Mouse (Mus musculus): ENCODE data around the gene Pxt1. TPM values are rescaled to one million over a fixed set of nuclear protein-coding genes. Genes with fewer than 3 reads are reported as not detected.

Pxt1 gene
- total and polyA plus RNA-seq, 2 experiments from 2014 or later, result not detected

DNA sequence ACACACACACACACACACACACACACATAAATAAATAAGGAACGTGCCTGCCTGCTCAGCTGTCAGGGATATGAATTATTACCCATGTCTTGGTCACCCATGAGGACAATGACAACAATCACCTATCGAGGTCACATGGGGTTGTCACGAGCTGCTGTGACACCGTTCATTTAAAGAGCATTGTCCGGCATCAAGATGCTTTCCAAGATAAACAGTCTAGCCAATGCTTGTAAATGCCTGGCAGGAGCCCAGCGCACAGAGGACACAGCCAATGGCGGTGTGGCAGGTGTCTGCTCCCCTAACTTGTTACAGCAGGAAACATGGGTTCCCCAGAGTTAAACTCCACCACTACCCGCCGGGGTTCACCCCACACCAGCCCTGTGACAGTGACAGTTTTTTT is 15.6 kb downstream of the Pxt1 start:
- Histone ChIP-seq H3K36me3 (replicated peaks; ENCODE audit: control insufficient read depth, insufficient read depth, low read length) (no peaks in the 10 kb centered on the region), H3K27me3 (ENCODE audit: control insufficient read depth, insufficient read depth, low read length) (no peaks in the 10 kb centered on the region), H3K9ac (replicated peaks; ENCODE audit: low read depth, low read length) (no peak overlapping the region), H3K4me1 (ENCODE audit: control insufficient read depth, insufficient read depth) (peaks cover 7% of the 10 kb centered on the region; the same call in 1 of the 2 replicates), H3K4me2 (ENCODE audit: low read depth, low read length) (no peak overlapping the region), H3K4me3 (ENCODE audit: low read depth, low read length) (no peak overlapping the region), H3K27ac (ENCODE audit: low read depth) (no peak overlapping the region), H3K9me3 (replicated peaks; ENCODE audit: control insufficient read depth, low read length) (no peaks in the 10 kb centered on the region)
- 65% methylated on average over 9 of the region's 9 CpGs for WGBS
- ATAC-seq (ENCODE audit: insufficient read depth, low read depth) (no peak), DNase-seq (ENCODE audit: low spot score) (no peak)
- no peak for TF ChIP-seq EP300 (IDR thresholded peaks at IDR 0.05; ENCODE audit: low read depth)
- TF ChIP-seq CTCF (IDR thresholded peaks at IDR 0.05; ENCODE audit: low read depth), result no peak

DNA sequence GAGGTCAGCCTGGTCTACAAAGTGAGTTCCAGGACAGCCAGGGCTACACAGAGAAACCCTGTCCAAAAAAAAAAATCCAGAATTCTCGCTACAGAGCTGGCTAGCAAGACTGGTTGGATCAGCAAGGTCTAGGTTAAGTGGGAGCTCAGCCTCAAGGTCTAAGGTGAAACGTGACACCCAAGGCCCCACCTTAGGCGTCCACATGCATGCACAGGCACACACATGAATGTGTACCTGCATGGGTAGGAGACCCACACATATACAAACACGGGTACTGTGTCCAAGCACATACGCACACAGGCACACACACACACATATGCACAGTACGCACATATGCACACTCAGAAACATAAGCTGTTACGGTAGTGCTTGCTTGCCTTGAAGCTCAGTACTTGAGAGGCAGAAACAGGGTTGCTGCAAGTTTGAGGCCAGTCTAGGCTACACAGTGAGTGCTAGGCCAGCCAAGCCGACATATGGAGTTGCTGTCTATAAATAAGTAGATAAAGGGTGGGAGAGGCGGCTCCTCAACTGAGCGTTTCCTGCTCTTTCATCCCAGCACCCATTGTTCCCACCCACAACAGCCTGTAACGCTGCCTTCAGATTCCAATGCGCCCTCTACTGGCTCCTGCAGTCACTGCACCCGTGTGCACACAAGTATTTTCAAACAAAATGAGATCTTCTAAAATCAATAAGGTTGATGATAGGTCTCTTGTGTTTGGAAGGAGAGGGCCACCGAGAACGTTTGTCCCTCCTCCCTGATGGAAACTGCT is 16.6 kb downstream of the Pxt1 start:
- WGBS, result 43% methylated on average over 15 of the region's 15 CpGs
- ATAC-seq (ENCODE audit: insufficient read depth, low read depth), result no peak
- H3K4me2 ChIP-seq (ENCODE audit: low read depth, low read length), result no peak overlapping the region

DNA sequence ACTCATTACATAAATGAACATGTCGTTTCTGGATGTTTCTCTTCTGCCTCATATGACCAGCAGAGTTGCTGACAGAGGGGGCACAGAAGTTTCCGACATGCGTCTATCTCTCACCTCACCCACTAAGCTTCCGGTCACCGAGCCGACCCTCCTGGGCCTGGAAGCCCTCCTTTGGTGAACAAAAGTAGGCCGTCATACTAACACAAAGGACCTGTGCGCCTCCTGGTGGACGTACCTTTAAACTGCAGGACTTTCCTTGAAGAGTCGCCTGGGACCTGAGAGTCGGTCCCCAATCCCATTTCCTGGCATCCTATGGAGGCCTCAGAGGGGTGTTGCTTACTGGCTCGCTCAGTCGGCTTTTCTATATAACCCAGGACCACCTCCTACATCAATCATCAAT is 17.3 kb downstream of the Pxt1 start:
- WGBS, result 7% methylated on average over 13 of the region's 13 CpGs
- Histone ChIP-seq H3K27me3 (ENCODE audit: control insufficient read depth, insufficient read depth, low read length) (no peaks in the 10 kb centered on the region), H3K27ac (ENCODE audit: low read depth) (no peak overlapping the region), H3K4me3 (ENCODE audit: low read depth, low read length) (no peak overlapping the region), H3K4me1 (ENCODE audit: control insufficient read depth, insufficient read depth) (peaks cover 7% of the 10 kb centered on the region; the same call in 1 of the 2 replicates), H3K36me3 (replicated peaks; ENCODE audit: control insufficient read depth, insufficient read depth, low read length) (no peaks in the 10 kb centered on the region), H3K4me2 (ENCODE audit: low read depth, low read length) (no peak overlapping the region), H3K9ac (replicated peaks; ENCODE audit: low read depth, low read length) (no peak overlapping the region), H3K9me3 (replicated peaks; ENCODE audit: control insufficient read depth, low read length) (no peaks in the 10 kb centered on the region)
- TF ChIP-seq CTCF (IDR thresholded peaks at IDR 0.05; ENCODE audit: low read depth), result peak; percentile 90
- TF ChIP-seq EP300 (IDR thresholded peaks at IDR 0.05; ENCODE audit: low read depth), result no peak
- DNase-seq (ENCODE audit: low spot score) (peak; percentile 69), ATAC-seq (ENCODE audit: insufficient read depth, low read depth) (no peak)

More for the DNA sequence above, 16.6 kb downstream of the Pxt1 start:
- Histone ChIP-seq H3K27ac (ENCODE audit: low read depth) (no peak overlapping the region), H3K4me1 (ENCODE audit: control insufficient read depth, insufficient read depth) (peaks cover 7% of the 10 kb centered on the region; the same call in 1 of the 2 replicates), H3K36me3 (replicated peaks; ENCODE audit: control insufficient read depth, insufficient read depth, low read length) (no peaks in the 10 kb centered on the region), H3K9ac (replicated peaks; ENCODE audit: low read depth, low read length) (no peak overlapping the region), H3K9me3 (replicated peaks; ENCODE audit: control insufficient read depth, low read length) (no peaks in the 10 kb centered on the region), H3K4me3 (ENCODE audit: low read depth, low read length) (no peak overlapping the region), H3K27me3 (ENCODE audit: control insufficient read depth, insufficient read depth, low read length) (no peaks in the 10 kb centered on the region)
- peak; percentile 72 for TF ChIP-seq CTCF (IDR thresholded peaks at IDR 0.05; ENCODE audit: low read depth)
- no peak for TF ChIP-seq EP300 (IDR thresholded peaks at IDR 0.05; ENCODE audit: low read depth)
- peak; percentile 71 for DNase-seq (ENCODE audit: low spot score)

DNA sequence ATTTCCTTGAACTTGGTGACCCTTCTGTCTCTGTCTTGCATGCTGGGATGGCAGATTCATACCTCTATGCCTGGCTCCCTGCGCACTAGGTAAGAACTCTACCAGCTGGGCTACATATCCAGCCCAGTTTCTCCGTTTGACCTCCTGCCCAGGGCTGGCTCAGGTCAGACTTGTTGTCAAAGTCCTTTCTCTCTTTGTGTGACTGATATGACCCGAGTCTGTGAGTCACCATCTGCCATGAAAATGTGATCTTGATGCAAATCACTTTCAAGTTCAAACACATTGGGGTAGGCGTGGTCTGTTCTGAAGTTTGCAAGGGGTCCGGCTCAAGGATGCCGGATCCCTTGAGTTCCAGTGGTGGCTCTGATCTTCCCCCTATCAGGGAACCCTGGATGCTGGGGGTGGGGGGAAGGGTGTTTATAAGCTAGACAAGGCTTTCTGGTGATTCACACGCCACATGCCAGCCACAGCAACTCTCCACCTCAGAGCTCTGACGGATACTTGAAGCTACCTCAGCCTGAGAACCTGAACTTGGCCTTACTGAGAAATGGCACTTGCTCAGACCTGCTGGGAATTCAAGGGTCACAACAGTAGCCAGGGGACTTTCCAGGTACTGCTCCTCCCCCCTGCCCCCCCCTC is 18.6 kb downstream of the Pxt1 start:
- no peak overlapping the region for H3K4me3 ChIP-seq (ENCODE audit: low read depth, low read length)
- no peaks in the 10 kb centered on the region for H3K27me3 ChIP-seq (ENCODE audit: control insufficient read depth, insufficient read depth, low read length)
- DNase-seq (ENCODE audit: low spot score) (no peak), ATAC-seq (ENCODE audit: insufficient read depth, low read depth) (no peak)
- no peak overlapping the region for H3K9ac ChIP-seq (replicated peaks; ENCODE audit: low read depth, low read length)
- no peaks in the 10 kb centered on the region for H3K9me3 ChIP-seq (replicated peaks; ENCODE audit: control insufficient read depth, low read length)
- TF ChIP-seq CTCF (IDR thresholded peaks at IDR 0.05; ENCODE audit: low read depth) (no peak), EP300 (IDR thresholded peaks at IDR 0.05; ENCODE audit: low read depth) (no peak)
- H3K27ac ChIP-seq (ENCODE audit: low read depth), result no peak overlapping the region
- H3K4me2 ChIP-seq (ENCODE audit: low read depth, low read length), result no peak overlapping the region
- H3K4me1 ChIP-seq (ENCODE audit: control insufficient read depth, insufficient read depth), result peaks cover 4% of the 10 kb centered on the region; the same call in 1 of the 2 replicates
- H3K36me3 ChIP-seq (replicated peaks; ENCODE audit: control insufficient read depth, insufficient read depth, low read length), result no peaks in the 10 kb centered on the region
- whole genome bisulfite sequencing, result 81% methylated on average over 8 of the region's 8 CpGs

DNA sequence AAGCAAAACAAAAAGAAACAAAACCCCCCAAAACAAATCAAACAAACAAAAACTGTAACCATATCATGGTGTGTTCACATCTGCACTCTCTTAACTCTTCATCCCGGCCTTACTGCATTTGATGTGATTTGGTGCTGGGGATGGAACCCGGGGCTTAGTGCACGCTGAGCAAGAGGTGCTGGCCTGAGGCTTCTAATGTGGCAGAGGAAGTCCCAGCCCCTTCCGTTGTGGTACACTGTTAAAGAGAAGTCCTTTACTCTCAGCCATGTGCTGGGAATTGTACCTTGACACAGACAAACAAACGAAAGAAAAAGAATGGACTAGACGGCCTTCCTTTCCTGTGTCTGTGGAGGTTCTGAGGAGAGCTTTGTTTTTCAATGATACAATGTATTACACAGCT is 21.5 kb downstream of the Pxt1 start:
- H3K36me3 ChIP-seq (replicated peaks; ENCODE audit: control insufficient read depth, insufficient read depth, low read length), result no peaks in the 10 kb centered on the region
- no peak overlapping the region for H3K4me2 ChIP-seq (ENCODE audit: low read depth, low read length)
- H3K4me3 ChIP-seq (ENCODE audit: low read depth, low read length), result no peak overlapping the region
- H3K9ac ChIP-seq (replicated peaks; ENCODE audit: low read depth, low read length), result no peak overlapping the region
- H3K9me3 ChIP-seq (replicated peaks; ENCODE audit: control insufficient read depth, low read length), result no peaks in the 10 kb centered on the region
- 55% methylated on average over 6 of the region's 6 CpGs for whole genome bisulfite sequencing
- TF ChIP-seq CTCF (IDR thresholded peaks at IDR 0.05; ENCODE audit: low read depth) (no peak), EP300 (IDR thresholded peaks at IDR 0.05; ENCODE audit: low read depth) (no peak)
- no peak overlapping the region for H3K27ac ChIP-seq (ENCODE audit: low read depth)
- no peak for ATAC-seq (ENCODE audit: insufficient read depth, low read depth)
- H3K27me3 ChIP-seq (ENCODE audit: control insufficient read depth, insufficient read depth, low read length), result no peaks in the 10 kb centered on the region
- no peaks in the 10 kb centered on the region for H3K4me1 ChIP-seq (ENCODE audit: control insufficient read depth, insufficient read depth)
- no peak for DNase-seq (ENCODE audit: low spot score)

Data from heart, postnatal 0 days (tissue).